Mouse (Mus musculus) intestine, embryonic 16.5 days (tissue): ENCODE data around the gene Lgals2. TPM values are rescaled to one million over a fixed set of nuclear protein-coding genes. Genes with fewer than 3 reads are reported as not detected.

Experiments used
- ATAC-seq: fragments of 200-750 bp; cut with Nextera tagmentation; 2 replicates; pipeline ENCODE4 v1.8.0; 2017; ENCODE audit warnings: moderate TSS enrichment, moderate library complexity
- H3K27ac ChIP-seq: fragments of 300-500 bp; sonication (generic); 2 replicates; pipeline ENCODE4 v1.5.1; 2014; ENCODE audit warnings: mild to moderate bottlenecking, low read length
- H3K27me3 ChIP-seq: fragments of 300-500 bp; sonication (generic); replicated peaks from 2 replicates; pipeline ENCODE4 v1.6.1; 2014; ENCODE audit warnings: low read length, control low read depth, mixed read lengths; ENCODE audit not compliant: control insufficient read depth, insufficient read depth
- H3K36me3 ChIP-seq: fragments of 300-500 bp; sonication (generic); 2 replicates; pipeline ENCODE4 v1.6.1; 2014; ENCODE audit warnings: low read length, control low read depth; ENCODE audit not compliant: control insufficient read depth, insufficient read depth
- H3K4me1 ChIP-seq: fragments of 300-500 bp; sonication (generic); 2 replicates; pipeline ENCODE4 v1.6.1; 2014; ENCODE audit warnings: low read length, control low read depth, mixed read lengths; ENCODE audit not compliant: control insufficient read depth, insufficient read depth
- H3K4me2 ChIP-seq: fragments of 300-500 bp; sonication (generic); 2 replicates; pipeline ENCODE4 v1.6.1; 2014; ENCODE audit warnings: low read depth, low read length, control low read depth
- H3K4me3 ChIP-seq: fragments of 300-500 bp; sonication (generic); 2 replicates; pipeline ENCODE4 v1.5.1; 2014; ENCODE audit warnings: mild to moderate bottlenecking, low read length
- H3K9ac ChIP-seq: fragments of 300-500 bp; sonication (generic); 2 replicates; pipeline ENCODE4 v1.6.1; 2014; ENCODE audit warnings: low read depth, low read length
- H3K9me3 ChIP-seq: fragments of 300-500 bp; sonication (generic); 2 replicates; pipeline ENCODE4 v1.6.1; 2016; ENCODE audit warnings: low read length, control low read depth; ENCODE audit not compliant: control insufficient read depth
- WGBS: fragments of 180-500 bp; shearing (Covaris S2); extraction: QIAGEN DNeasy Blood & Tissue Kit; methylation state at CpG from one replicate; pipeline ENCODE4 v1.1.7; 2014; 5-methylcytosine and 5-hydroxymethylcytosine counted together
- polyA plus RNA-seq: library from polyadenylated mRNA; unstranded; fragments of >200 nt; fragmentation: Nextera tagmentation; extraction: Ambion mirVana; gene quantifications from 2 replicates; pipeline ENCODE4 v1.2.1, GENCODE M21; 2015

Lgals2 gene
- polyA plus RNA-seq, 1 experiment from 2014 or later, result 1,298 TPM

- Histone ChIP-seq H3K27ac (peak overlapping the region; percentile 95), H3K9me3 (no peaks in the 10 kb centered on the region), H3K4me1 (peaks cover 64% of the 10 kb centered on the region), H3K36me3 (no peaks in the 10 kb centered on the region), H3K9ac (peak overlapping the region; percentile 64), H3K4me2 (peak overlapping the region; percentile 19), H3K4me3 (peak overlapping the region; percentile 0), H3K27me3 (no peaks in the 10 kb centered on the region)
- peak; percentile 63 for ATAC-seq
- 37% methylated on average over 19 of the region's 19 CpGs for WGBS
These were observed 23.3 kb downstream of the Lgals2 start for GRCm38 (mm10) chr15:78831720-78832657.

- Histone ChIP-seq H3K27me3 (no peaks in the 10 kb centered on the region), H3K27ac (peak overlapping the region; percentile 95), H3K9ac (peak overlapping the region; percentile 64; the same call in 1 of the 2 replicates), H3K4me1 (peaks cover 63% of the 10 kb centered on the region), H3K9me3 (no peaks in the 10 kb centered on the region), H3K4me3 (no peak overlapping the region), H3K4me2 (no peak overlapping the region), H3K36me3 (no peaks in the 10 kb centered on the region)
- WGBS, result 50% methylated on average over 10 of the region's 10 CpGs
- ATAC-seq, result no peak
These were observed 24.3 kb downstream of the Lgals2 start for GRCm38 (mm10) chr15:78830742-78831719.

- Histone ChIP-seq H3K9ac (no peak overlapping the region), H3K27me3 (no peaks in the 10 kb centered on the region), H3K9me3 (no peaks in the 10 kb centered on the region), H3K27ac (no peak overlapping the region), H3K4me2 (no peak overlapping the region), H3K4me3 (no peak overlapping the region), H3K4me1 (peaks cover 49% of the 10 kb centered on the region), H3K36me3 (no peaks in the 10 kb centered on the region)
- 100% methylated on average over 1 of the region's 1 CpGs for WGBS
- no peak for ATAC-seq
These were observed 25.7 kb downstream of the Lgals2 start for GRCm38 (mm10) chr15:78829636-78830035.

- no peak overlapping the region for H3K27ac ChIP-seq
These were observed 27.0 kb downstream of the Lgals2 start for GRCm38 (mm10) chr15:78828315-78828714.

GRCm38 (mm10) chr15:78826213-78827204, 28.8 kb downstream of the Lgals2 start:
- no peaks in the 10 kb centered on the region for H3K36me3 ChIP-seq
- H3K9ac ChIP-seq, result 0 out of 2 replicates have a peak overlapping the region, but pooled peaks have one; percentile 29
- no peaks in the 10 kb centered on the region for H3K9me3 ChIP-seq
- H3K4me1 ChIP-seq, result peaks cover 21% of the 10 kb centered on the region
- no peak overlapping the region for H3K27ac ChIP-seq
- peak; percentile 66 for ATAC-seq
- no peak overlapping the region for H3K4me3 ChIP-seq
- H3K27me3 ChIP-seq, result no peaks in the 10 kb centered on the region
- H3K4me2 ChIP-seq, result no peak overlapping the region
- WGBS, result 22% methylated on average over 28 of the region's 28 CpGs

More at GRCm38 (mm10) chr15:78828315-78828714, 27.0 kb downstream of the Lgals2 start:
- Histone ChIP-seq H3K9me3 (no peaks in the 10 kb centered on the region), H3K4me1 (peaks cover 37% of the 10 kb centered on the region), H3K9ac (no peak overlapping the region), H3K27me3 (no peaks in the 10 kb centered on the region), H3K36me3 (no peaks in the 10 kb centered on the region), H3K4me3 (no peak overlapping the region), H3K4me2 (no peak overlapping the region)
- WGBS, result 23% methylated on average over 5 of the region's 5 CpGs
- no peak for ATAC-seq

- WGBS, result 53% methylated on average over 6 of the region's 6 CpGs
- Histone ChIP-seq H3K27ac (peak overlapping the region; percentile 37; the same call in 1 of the 2 replicates), H3K9me3 (no peaks in the 10 kb centered on the region), H3K27me3 (no peaks in the 10 kb centered on the region), H3K4me1 (peaks cover 6% of the 10 kb centered on the region; the same call in 1 of the 2 replicates), H3K4me2 (no peak overlapping the region), H3K36me3 (no peaks in the 10 kb centered on the region), H3K4me3 (no peak overlapping the region), H3K9ac (no peak overlapping the region)
- ATAC-seq, result no peak; the same call in 1 of the 2 replicates
These were observed 39.3 kb downstream of the Lgals2 start for GRCm38 (mm10) chr15:78816074-78816391.

- H3K27ac ChIP-seq, result peak overlapping the region; percentile 37; the same call in 1 of the 2 replicates
- ATAC-seq, result peak; percentile 90
- WGBS, result 32% methylated on average over 11 of the region's 11 CpGs
These were observed 39.8 kb downstream of the Lgals2 start for GRCm38 (mm10) chr15:78815314-78816073.

GRCm38 (mm10) chr15:78813603-78814002, 41.7 kb downstream of the Lgals2 start:
- 85% methylated on average over 4 of the region's 4 CpGs for WGBS
- no peak for ATAC-seq

More at GRCm38 (mm10) chr15:78815314-78816073, 39.8 kb downstream of the Lgals2 start:
- H3K4me3 ChIP-seq, result no peak overlapping the region
- no peaks in the 10 kb centered on the region for H3K9me3 ChIP-seq
- H3K27me3 ChIP-seq, result no peaks in the 10 kb centered on the region
- peaks cover 6% of the 10 kb centered on the region; the same call in 1 of the 2 replicates for H3K4me1 ChIP-seq
- H3K4me2 ChIP-seq, result 0 out of 2 replicates have a peak overlapping the region, but pooled peaks have one; percentile 22
- H3K36me3 ChIP-seq, result no peaks in the 10 kb centered on the region
- no peak overlapping the region for H3K9ac ChIP-seq

More at GRCm38 (mm10) chr15:78813603-78814002, 41.7 kb downstream of the Lgals2 start:
- H3K27ac ChIP-seq, result no peak overlapping the region
- H3K27me3 ChIP-seq, result no peaks in the 10 kb centered on the region
- no peak overlapping the region for H3K9ac ChIP-seq
- H3K4me3 ChIP-seq, result no peak overlapping the region
- H3K4me1 ChIP-seq, result peaks cover 6% of the 10 kb centered on the region; the same call in 1 of the 2 replicates
- no peaks in the 10 kb centered on the region for H3K9me3 ChIP-seq
- H3K4me2 ChIP-seq, result no peak overlapping the region
- no peaks in the 10 kb centered on the region for H3K36me3 ChIP-seq
